Mouse (Mus musculus) myocyte (in vitro differentiated cells): ENCODE measurements around the gene Slit3. TPM values are rescaled to one million over a fixed set of nuclear protein-coding genes. Genes with fewer than 3 reads are reported as not detected.
A peak's percentile ranks its signal among the peaks of the same experiment; 100 is the strongest.

ENCODE experiments used
- H3K27me3 ChIP-seq: one replicate; pipeline ENCODE4 v1.6.1; 2011; ENCODE audit not compliant: control insufficient read depth, insufficient read depth, insufficient read length
- H3K36me3 ChIP-seq: one replicate; pipeline ENCODE4 v1.6.1; 2011; ENCODE audit not compliant: control insufficient read depth, insufficient read depth
- H3K4me2 ChIP-seq: one replicate; pipeline ENCODE4 v1.6.1; 2011; ENCODE audit warnings: low read depth, control low read depth
- H3K4me3 ChIP-seq: one replicate; pipeline ENCODE4 v1.5.1; 2011; ENCODE audit warnings: mild to moderate bottlenecking, control low read depth, moderate library complexity
- H3K79me2 ChIP-seq: one replicate; pipeline ENCODE4 v1.6.1; 2011; ENCODE audit not compliant: control insufficient read depth, insufficient read depth
- H3ac ChIP-seq: one replicate; pipeline ENCODE4 v1.6.1; 2011; ENCODE audit not compliant: control insufficient read depth, insufficient read length
- CEBPB ChIP-seq: IDR thresholded peaks from 2 replicates; pipeline ENCODE4 v1.6.1; 2011; ENCODE audit warnings: mild to moderate bottlenecking, moderate library complexity; ENCODE audit not compliant: poor library complexity, insufficient read depth, severe bottlenecking
- E2F4 ChIP-seq: IDR thresholded peaks from one replicate; pipeline ENCODE4 v1.6.1; 2011; ENCODE audit warnings: mild to moderate bottlenecking, control low read depth, moderate library complexity; ENCODE audit not compliant: insufficient read depth
- MAX ChIP-seq: IDR thresholded peaks from one replicate; pipeline ENCODE4 v1.6.1; 2011; ENCODE audit warnings: low read depth, mild to moderate bottlenecking, control low read depth
- MYOD1 ChIP-seq, 3 experiments: IDR thresholded peaks; one replicate each; pipeline ENCODE4 v1.6.1; 2011; ENCODE audit warnings: control low read depth in 2 of 3, low read depth in 2 of 3, mild to moderate bottlenecking in 2 of 3, moderate library complexity in 1 of 3; ENCODE audit not compliant: insufficient read length in 2 of 3, control insufficient read depth in 1 of 3
- MYOG ChIP-seq, 3 experiments: IDR thresholded peaks; one replicate each; pipeline ENCODE4 v1.6.1; 2011; ENCODE audit warnings: control low read depth in 2 of 3, low read depth in 2 of 3, mild to moderate bottlenecking in 2 of 3; ENCODE audit not compliant: insufficient read length in 2 of 3, control insufficient read depth in 1 of 3, insufficient read depth in 1 of 3
- POLR2A ChIP-seq: IDR thresholded peaks from one replicate; pipeline ENCODE4 v1.6.1; 2011; ENCODE audit warnings: low read depth, mild to moderate bottlenecking, control low read depth, moderate library complexity; ENCODE audit not compliant: insufficient read length
- POLR2AphosphoS2 ChIP-seq: IDR thresholded peaks from one replicate; pipeline ENCODE4 v1.6.1; 2011; ENCODE audit warnings: low read depth, control low read depth; ENCODE audit not compliant: insufficient read length
- REST ChIP-seq: IDR thresholded peaks from one replicate; pipeline ENCODE4 v1.6.1; 2011; ENCODE audit warnings: mild to moderate bottlenecking, control low read depth, moderate library complexity; ENCODE audit not compliant: insufficient read depth, insufficient read length
- SRF ChIP-seq: IDR thresholded peaks from one replicate; pipeline ENCODE4 v1.6.1; 2011; ENCODE audit warnings: low read depth; ENCODE audit not compliant: control insufficient read depth, insufficient read length
- TCF12 ChIP-seq: IDR thresholded peaks from one replicate; pipeline ENCODE4 v1.6.1; 2011; ENCODE audit warnings: mild to moderate bottlenecking, control low read depth; ENCODE audit not compliant: poor library complexity, insufficient read depth, severe bottlenecking
- TCF3 ChIP-seq: IDR thresholded peaks from one replicate; pipeline ENCODE4 v1.6.1; 2011; ENCODE audit warnings: low read depth, control low read depth; ENCODE audit not compliant: insufficient read length
- USF1 ChIP-seq: IDR thresholded peaks from one replicate; pipeline ENCODE4 v1.6.1; 2011; ENCODE audit warnings: low read depth, mild to moderate bottlenecking, control low read depth, moderate library complexity
- polyA plus RNA-seq: library from polyadenylated mRNA; unstranded; fragments of >200 nt; fragmentation: generic; extraction: Trizol; gene quantifications from one replicate; pipeline ENCODE4 v1.2.1, GENCODE M21; 2012; ENCODE audit warnings: missing spikeins

Slit3 gene
- polyA plus RNA-seq, 1 experiment: not detected

DNA sequence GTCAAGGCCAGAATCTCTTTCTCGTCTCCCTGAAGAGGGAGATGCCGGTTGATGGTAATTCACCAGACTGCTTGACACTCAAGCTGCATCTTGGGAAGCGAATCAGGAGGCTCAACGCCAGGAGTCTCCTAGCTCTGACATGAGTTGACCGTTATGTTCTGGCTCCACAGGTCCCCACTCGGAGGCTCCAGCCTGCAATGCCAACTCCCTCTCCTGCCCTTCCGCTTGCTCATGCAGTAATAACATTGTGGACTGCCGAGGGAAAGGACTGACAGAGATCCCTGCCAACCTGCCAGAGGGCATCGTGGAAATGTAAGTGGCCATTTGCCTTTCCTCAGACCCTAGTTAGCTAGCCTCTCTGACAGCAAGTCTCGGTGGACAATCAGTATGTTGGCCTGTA is 457.8 kb downstream of the Slit3 start:
- no peak overlapping the region for H3K4me2 ChIP-seq
- TF ChIP-seq POLR2A: no peak
- no peak for TF ChIP-seq MYOD1 (IDR thresholded peaks at IDR 0.05; ENCODE audit: control insufficient read depth in 1 of 3, insufficient read length in 2 of 3, low read depth in 2 of 3)
- no peak overlapping the region for H3K4me3 ChIP-seq
- H3ac ChIP-seq: no peak overlapping the region
- no peaks in the 10 kb centered on the region for H3K27me3 ChIP-seq
- H3K36me3 ChIP-seq: no peaks in the 10 kb centered on the region
- no peaks in the 10 kb centered on the region for H3K79me2 ChIP-seq

- H3ac ChIP-seq: no peak overlapping the region
- no peaks in the 10 kb centered on the region for H3K27me3 ChIP-seq
- no peak for TF ChIP-seq POLR2A
- TF ChIP-seq CEBPB: no peak
- no peak for TF ChIP-seq TCF3
- no peak for TF ChIP-seq MAX
- TF ChIP-seq POLR2AphosphoS2: no peak
- no peak for TF ChIP-seq REST
- no peak for TF ChIP-seq TCF12
- no peak for TF ChIP-seq SRF
- TF ChIP-seq MYOG (IDR thresholded peaks at IDR 0.05; ENCODE audit: control insufficient read depth in 1 of 3, insufficient read depth in 1 of 3, insufficient read length in 2 of 3, low read depth in 2 of 3): no peak
- TF ChIP-seq MYOD1 (IDR thresholded peaks at IDR 0.05; ENCODE audit: control insufficient read depth in 1 of 3, insufficient read length in 2 of 3, low read depth in 2 of 3): no peak
- no peak for TF ChIP-seq E2F4
- no peak for TF ChIP-seq USF1
- no peaks in the 10 kb centered on the region for H3K79me2 ChIP-seq
- H3K4me3 ChIP-seq: no peak overlapping the region
- H3K36me3 ChIP-seq: no peaks in the 10 kb centered on the region
- no peak overlapping the region for H3K4me2 ChIP-seq
Observed at GRCm38 (mm10) chr11:35582591-35582990, 461.6 kb downstream of the Slit3 start.

- Histone ChIP-seq H3K36me3 (no peaks in the 10 kb centered on the region), H3ac (no peak overlapping the region), H3K27me3 (no peaks in the 10 kb centered on the region), H3K79me2 (no peaks in the 10 kb centered on the region), H3K4me3 (no peak overlapping the region), H3K4me2 (no peak overlapping the region)
- TF ChIP-seq POLR2A (no peak), TCF3 (no peak), REST (no peak), TCF12 (no peak), USF1 (no peak), POLR2AphosphoS2 (no peak), MAX (no peak), MYOD1 (IDR thresholded peaks at IDR 0.05; ENCODE audit: control insufficient read depth in 1 of 3, insufficient read length in 2 of 3, low read depth in 2 of 3) (no peak), CEBPB (no peak), SRF (no peak), E2F4 (no peak), MYOG (IDR thresholded peaks at IDR 0.05; ENCODE audit: control insufficient read depth in 1 of 3, insufficient read depth in 1 of 3, insufficient read length in 2 of 3, low read depth in 2 of 3) (no peak)
Observed at GRCm38 (mm10) chr11:35583633-35584032, 462.6 kb downstream of the Slit3 start.

DNA sequence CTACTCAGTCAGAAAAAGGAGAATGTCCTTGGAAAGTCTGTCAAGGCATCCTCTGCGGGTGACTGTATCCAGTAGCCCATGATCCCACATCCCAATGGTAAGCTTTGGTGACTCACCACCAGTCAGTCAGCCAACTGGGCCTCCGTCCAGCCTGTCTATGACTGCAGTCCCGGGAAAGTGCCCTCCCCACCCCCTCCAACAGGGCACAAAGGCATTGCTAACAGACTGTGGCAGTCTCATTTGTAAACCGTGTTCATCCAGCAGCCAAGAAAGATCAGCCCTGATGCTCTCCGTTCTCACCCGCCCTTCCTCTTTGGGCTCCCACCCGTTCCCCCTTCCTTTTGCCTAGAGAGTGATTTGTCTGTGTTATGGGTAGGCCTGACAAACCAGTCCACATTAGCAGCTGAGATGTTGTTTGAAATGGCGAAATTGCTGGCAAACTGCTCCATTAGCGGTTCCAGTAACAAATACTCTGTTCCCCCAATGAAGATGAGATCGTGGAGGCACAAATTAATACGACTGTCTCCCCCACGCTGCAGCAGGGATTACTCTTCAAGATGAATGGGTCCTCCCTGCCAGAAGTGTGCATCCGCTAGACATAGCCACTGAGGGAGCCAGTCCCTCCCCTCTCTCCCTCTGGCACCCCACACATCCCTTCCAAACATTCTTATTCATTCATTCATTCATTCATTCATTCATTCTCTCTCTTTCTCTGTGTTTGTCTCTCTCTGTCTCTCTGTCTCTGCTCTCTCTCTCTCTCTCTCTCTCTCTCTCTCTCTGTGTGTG is 466.3 kb downstream of the Slit3 start:
- Histone ChIP-seq H3ac (no peak overlapping the region), H3K79me2 (no peaks in the 10 kb centered on the region), H3K36me3 (no peaks in the 10 kb centered on the region), H3K4me3 (no peak overlapping the region), H3K4me2 (peak overlapping the region; percentile 74), H3K27me3 (no peaks in the 10 kb centered on the region)
- no peak for TF ChIP-seq E2F4
- no peak for TF ChIP-seq USF1

DNA sequence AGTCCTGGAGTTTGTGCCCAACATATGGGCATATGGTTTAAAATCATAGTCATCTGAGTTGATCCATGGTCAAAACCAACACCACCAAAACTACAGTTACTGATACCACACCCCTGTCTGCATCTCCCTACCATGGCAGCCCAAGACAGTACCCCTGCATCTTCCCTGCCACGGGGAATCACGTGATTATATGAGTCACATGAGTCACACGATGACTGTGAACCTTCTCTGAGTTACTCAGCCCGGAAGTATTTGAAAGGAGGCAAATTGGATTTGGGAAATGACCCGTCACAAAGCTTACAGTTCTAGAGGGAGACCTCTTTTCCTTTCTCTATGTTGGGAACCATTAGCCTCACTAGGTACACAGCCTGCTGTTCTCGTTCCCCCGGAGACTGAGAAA is 468.9 kb downstream of the Slit3 start:
- no peak overlapping the region for H3K4me3 ChIP-seq
- H3K4me2 ChIP-seq: no peak overlapping the region
- no peak overlapping the region for H3ac ChIP-seq
- no peaks in the 10 kb centered on the region for H3K27me3 ChIP-seq
- H3K79me2 ChIP-seq: no peaks in the 10 kb centered on the region
- no peak for TF ChIP-seq MYOD1 (IDR thresholded peaks at IDR 0.05; ENCODE audit: control insufficient read depth in 1 of 3, insufficient read length in 2 of 3, low read depth in 2 of 3)
- no peak for TF ChIP-seq CEBPB
- TF ChIP-seq USF1: peak; percentile 87
- no peaks in the 10 kb centered on the region for H3K36me3 ChIP-seq
